Mouse (Mus musculus) gastrocnemius, postnatal 25 days (tissue): ENCODE data around the gene Angptl7. TPM values are rescaled to one million over a fixed set of nuclear protein-coding genes. Genes with fewer than 3 reads are reported as not detected.

Source experiments
- DNase-seq: peaks from one replicate; pipeline ENCODE4 v3.0.0; 2022
- total RNA-seq, 2 experiments: library from RNA; stranded (reverse); gene quantifications; 1 replicate in 1 of 2; 2 replicates in 1 of 2; pipeline ENCODE4 v1.2.3; 2021

The Angptl7 gene
- total RNA-seq, 2 experiments from 2014 or later = 9.4 to 22.7 TPM

GRCm38 (mm10) chr4:148453707-148454106 lies 46.6 kb downstream of the Angptl7 start:
- no peak for DNase-seq

GRCm38 (mm10) chr4:148448853-148449245 lies 51.4 kb downstream of the Angptl7 start:
- DNase-seq = no peak

GRCm38 (mm10) chr4:148448179-148448852 lies 51.9 kb downstream of the Angptl7 start, which contains the start of gene Mtor:
Gene Mtor, plus strand, starts transcription at chr4:148448611.
- peak; percentile 96 for DNase-seq

Other genes starting within 250 kb of the Angptl7 start
- under 1 TPM in 1 of 2 experiments, not detected in 1; 0.32 TPM for gene Disp3, start 212.5 kb downstream of the Angptl7 start, total RNA-seq
- 10 to 100 TPM; 11.1 to 14.9 TPM for gene Ubiad1, start 55.7 kb downstream of the Angptl7 start, total RNA-seq
- gene Mtor, start 51.8 kb downstream of the Angptl7 start, total RNA-seq = 10 to 100 TPM; 30.6 to 30.9 TPM
- 10 to 100 TPM; 17.1 to 18.5 TPM for gene Exosc10, start 58.0 kb upstream of the Angptl7 start, total RNA-seq
- 10 to 100 TPM; 12.4 to 14.7 TPM for gene Srm, start 91.0 kb upstream of the Angptl7 start, total RNA-seq
- under 1 TPM; 0.51 to 0.61 TPM for gene Masp2, start 102.1 kb upstream of the Angptl7 start, total RNA-seq
- gene Tardbp, start 126.6 kb upstream of the Angptl7 start, total RNA-seq = 100 to 1,000 TPM; 105 to 113 TPM
- gene Gm572, start 142.9 kb upstream of the Angptl7 start, total RNA-seq = 1 to 10 TPM; 5.2 to 5.3 TPM